Mouse (Mus musculus) spleen, adult 18-20 months (tissue): ENCODE data around the gene Cd300a.
"Not testable (repeated sequence)": the region's sequence is repeated elsewhere in the genome, so short reads cannot be mapped to it uniquely, and the experiment has no call there.

Source experiments
- DNase-seq, 2 experiments: peaks; one replicate each; pipeline ENCODE4 v3.0.0; 2022; ENCODE audit warnings: mixed read lengths in 2 of 2

The Cd300a gene

DNA sequence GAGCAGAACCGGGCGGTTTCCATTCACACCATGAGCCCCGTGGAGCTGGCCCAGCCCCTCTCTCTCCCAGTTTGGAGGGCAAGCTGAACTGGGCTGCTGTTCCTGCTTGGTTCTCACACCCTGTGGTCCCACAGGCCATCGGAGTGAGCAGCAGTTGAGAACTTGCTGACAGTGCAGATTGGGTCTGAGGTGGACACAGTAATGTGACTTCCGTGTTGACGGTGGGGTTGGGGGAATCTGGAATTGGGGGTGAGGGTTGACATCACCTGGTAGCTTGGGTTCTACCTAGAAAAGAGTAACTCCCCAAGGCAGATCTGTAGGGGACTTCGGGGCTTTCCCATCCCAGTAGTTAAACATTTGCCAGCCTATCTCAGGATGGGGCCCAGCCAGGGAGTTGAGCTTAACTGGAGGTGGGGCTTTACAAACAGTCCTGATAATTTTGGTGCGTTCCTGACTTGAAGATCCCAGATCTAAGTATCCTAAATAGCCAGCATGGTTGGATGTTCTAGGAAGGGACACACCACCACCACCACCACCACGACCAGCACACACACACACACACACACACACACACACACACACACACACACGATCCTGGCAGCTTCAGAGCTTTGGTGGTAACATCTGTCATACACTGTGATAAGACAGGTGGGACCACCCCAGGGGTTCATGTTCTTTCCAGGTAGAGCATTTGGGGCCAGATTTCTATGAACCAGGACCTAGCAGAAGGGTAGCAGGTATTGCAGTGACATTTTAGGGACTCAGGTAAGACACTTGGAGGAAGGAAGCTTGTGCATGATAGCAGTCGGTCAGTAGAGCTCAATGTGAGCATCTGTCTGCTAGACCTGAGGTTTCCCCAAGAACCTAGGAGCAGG lies 22.2 kb upstream of the Cd300a start:
- DNase-seq: no peak

DNA sequence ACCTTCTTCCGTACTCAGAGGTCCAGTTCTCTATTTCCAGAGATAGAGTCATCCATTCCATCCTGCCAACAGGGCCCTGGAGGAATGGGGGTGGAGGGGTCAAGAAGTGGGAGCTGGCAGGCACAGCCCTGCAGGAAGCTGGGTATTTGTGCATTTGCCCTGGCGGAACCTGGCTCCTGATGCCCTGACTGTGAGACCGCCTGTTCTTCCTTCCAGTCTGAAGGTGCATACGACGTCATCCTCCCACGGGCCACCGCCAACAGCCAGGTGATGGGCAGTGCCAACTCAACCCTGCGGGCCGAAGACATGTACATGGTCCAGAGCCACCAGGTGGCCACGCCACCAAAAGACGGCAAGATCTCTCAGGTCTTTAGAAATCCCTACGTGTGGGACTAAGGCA lies 21.6 kb upstream of the Cd300a start:
- no peak for DNase-seq

DNA sequence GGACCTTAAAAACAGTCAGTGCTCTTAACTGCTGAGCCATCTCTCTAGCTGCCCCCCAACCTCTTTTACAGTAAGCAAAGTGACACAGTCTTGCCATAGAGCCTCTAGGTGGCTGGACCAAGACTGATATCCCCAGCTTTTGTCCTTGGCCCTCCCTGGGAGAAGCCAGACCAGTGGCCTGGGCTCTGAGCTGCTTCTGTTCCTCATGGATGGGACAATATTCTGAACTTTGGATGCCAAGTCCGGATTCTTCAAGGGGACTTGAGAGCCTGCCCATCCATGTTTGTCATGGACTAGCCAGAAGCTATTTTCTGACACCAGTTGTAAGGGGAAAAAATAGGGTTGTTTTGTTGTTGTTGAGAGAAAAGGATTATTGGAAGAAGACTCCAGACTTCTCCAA lies 20.1 kb upstream of the Cd300a start:
- DNase-seq: no peak

DNA sequence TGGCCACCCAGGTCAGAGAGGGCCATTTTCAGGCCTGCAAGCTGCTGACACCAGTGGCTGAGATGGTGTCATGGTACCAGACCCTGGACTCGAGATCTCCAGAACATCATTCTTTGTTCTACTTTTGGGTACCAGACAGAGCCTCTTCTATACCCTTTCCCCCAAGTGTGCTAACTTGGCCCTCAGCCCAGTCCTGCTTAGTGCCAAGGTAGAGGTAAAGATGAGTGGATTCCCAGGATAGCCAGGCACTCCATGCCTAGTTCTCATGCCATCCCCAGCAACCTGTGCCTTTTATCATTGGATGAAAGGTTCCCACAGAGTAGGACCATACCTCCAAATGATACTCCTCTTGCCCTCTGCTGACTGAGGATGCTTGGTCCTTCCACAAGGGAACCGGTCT lies 18.3 kb upstream of the Cd300a start:
- DNase-seq: no peak

DNA sequence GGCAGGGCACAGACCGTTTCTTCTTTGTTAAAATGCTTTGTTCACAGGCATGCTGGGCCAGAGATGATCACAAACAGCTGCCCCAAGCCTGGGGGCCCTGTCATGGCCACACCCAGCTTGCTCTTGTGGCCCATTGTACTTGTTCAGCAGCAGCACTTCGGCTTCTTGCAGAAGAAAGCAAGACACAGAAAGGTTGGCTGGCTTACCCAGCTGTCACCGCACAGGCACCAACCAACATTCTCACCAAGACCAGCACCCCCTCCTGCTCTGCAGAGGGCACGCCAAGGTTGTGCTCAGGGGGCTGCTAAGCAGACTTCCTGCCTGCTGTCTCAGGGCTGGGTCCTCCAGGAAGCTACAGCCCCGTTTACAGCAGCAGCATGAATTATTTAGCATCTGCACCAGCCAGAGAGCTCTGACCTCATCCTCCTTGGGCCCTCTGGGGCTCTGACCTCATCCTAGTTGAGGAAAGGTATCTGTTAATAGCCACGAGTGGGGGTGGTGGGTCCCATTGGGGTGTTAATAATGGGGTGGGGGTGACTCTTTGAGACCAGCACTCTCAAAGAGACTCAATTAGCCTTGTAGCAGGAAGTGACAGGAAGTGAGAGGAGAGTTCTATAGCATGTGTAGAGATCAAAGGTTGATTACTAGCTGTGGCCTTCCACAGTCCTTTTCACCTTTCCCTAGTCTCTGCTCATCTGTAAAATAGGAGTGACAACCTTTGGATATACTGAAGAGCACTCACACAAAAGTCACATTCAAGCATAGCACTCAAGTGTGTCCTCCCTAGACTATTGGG lies 16.6 kb upstream of the Cd300a start:
- DNase-seq: no peak

DNA sequence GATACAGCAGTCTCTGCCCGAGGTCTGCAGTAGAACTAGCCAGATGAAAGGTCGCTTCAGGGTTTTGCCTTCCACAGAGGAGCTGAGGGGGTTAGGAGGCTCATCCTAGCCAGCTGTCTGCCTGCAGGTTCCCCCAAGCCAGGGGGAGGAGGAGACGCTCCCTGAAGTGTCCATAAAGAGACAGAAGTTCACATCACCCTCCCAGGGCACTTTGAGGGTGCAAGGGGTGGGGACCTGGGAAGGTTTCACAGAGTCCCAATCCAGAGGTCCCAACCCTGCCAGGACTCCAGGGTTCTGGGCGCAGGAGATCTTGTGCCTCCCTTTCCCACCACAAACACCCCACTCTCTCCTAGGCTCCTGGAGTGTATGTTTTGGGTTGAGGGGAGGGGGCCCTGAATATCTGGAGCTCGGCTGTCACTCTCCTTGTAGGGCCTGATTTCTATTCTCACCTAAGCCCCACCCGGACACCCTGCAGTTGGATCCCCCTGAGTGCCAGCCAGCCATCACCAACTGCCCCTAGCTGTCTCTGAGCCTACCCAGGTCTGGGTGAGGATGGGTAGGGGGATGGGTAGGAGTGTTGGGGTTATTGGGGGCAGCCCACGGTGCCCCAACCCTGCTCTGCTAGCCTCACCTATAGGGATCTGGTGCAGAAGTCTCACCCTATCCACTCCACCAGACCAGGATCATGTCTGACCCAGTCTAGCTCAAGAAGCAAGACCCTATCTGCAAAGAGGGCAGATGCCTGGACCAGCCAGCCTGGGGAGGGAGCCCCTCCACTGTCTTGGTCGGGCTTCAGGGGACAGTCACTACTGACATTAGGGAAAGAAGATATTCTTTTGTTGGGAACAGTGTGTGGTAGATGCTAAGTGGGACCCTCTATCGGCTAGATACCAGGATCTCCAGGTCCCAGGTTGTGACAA lies 15.4 kb upstream of the Cd300a start:
- DNase-seq: no peak

DNA sequence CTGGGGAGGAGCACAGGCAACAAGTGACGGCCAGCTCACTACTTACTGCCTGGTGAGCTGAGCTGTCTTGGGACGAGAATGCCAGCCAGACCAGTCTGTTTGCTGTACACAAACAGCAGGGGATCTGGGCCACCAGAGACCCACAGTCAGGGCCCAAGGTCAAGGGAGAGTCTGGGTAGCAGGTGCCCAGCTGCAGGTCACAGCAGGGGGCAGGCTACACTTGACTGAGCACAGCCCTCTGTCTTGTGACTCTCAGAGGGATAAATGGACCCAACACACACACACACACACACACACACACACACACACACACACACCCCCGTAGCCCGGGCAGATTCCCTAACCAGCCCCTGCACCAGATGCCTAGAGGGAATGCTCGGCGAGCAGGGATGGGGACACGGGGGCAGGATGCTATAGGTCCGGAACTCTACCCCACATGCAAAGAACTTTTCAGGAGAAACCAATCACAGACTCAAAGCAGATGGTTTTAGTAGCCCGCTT lies 14.5 kb upstream of the Cd300a start:
- DNase-seq: no peak

DNA sequence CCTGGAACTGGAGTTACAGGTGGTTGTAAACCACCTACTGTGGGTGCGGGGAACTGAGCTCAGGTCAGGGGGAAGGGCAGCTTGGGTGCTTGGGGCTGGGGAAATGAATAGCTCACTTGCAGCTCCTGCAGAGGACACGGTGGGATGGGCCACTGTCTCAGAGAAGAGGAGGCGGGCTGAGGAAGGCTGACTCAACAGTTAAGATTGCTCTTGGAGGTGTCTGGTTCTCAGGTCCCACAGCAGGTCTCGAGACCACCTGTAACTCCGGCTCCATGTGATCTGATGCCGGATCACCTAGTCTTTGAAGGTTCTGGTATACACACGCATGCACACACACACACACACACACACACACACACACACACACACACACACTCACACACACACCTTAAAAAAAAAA lies 13.7 kb upstream of the Cd300a start:
- DNase-seq: no peak

DNA sequence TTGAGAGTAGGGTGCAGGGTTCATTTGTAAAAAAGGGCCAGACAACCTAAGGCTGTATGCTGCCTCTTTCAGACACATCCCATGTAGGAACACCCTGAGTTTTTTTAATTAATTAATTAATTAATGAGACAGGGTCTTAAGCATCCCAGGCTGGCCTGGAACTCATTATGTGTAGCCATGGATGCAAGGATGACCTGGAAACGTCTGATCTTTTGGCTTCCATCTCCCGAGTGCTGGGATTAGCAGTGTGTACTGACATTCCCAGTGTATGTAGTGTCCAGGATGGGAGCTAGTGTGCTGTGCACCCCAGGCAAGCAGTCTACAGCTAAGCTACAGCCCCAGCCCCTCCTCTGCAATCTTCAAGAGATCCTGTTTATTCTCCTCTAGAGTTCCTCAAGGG lies 13.2 kb upstream of the Cd300a start:
- no peak for DNase-seq

DNA sequence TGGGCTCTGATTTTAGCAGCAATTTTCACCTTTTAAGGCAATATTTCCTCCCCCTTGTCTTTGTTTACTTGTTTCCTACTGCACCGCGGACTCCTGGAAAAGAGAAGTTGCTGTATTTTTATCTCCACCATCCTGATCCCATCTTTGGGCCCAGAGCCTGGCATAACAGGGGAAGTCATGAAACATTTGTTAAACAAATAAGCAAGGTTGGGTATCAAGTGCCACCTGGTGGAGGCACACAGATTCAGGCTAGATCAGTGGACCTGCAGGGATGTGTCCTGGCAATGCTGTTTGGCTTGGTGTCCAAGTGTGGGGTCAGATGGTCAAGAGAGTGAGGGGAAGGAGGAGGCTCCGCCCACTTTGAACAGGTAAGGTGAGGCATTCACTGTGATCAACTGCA lies 12.7 kb upstream of the Cd300a start:
- DNase-seq: peak in 1 of 2 experiments; percentile 48

DNA sequence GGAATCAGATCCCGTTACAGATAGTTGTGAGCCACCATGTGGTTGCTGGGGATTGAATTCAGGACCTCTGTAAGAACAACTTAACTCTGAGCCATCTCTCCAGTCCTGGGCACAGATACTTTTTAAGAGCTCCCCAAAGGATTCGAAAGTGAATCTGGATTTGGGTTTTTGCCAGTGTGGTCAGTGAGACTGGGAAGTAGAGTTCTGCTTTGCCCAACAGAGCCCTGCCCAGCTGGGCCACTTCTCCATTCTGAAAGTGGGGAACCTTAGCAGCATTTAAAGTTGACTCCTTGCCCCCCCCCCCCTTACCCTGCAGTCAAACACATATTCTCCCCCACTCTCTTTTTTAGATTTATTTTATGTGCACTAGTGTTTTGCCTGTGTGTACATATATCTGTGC lies 10.2 kb upstream of the Cd300a start:
- no peak for DNase-seq

DNA sequence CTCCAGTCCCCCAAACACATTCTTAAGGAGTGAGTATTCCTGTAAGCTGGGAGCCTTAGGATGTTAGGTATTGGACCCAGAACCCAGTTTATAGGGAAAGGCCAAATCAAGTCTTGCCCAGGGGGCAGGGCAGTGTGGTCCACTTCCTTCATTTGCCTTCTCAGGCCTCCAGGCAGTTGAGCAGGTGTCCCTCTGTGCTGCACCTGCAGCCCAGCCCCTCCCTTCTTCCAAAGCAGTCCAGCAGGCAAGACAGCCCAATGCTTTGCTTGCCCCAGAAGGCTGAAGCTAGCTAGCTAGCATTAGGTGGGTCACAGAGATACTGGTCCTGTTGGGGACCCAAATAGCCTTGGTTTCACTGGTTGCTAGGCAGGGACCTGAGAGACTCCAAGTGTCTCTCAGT lies 9.7 kb upstream of the Cd300a start:
- no peak for DNase-seq

DNA sequence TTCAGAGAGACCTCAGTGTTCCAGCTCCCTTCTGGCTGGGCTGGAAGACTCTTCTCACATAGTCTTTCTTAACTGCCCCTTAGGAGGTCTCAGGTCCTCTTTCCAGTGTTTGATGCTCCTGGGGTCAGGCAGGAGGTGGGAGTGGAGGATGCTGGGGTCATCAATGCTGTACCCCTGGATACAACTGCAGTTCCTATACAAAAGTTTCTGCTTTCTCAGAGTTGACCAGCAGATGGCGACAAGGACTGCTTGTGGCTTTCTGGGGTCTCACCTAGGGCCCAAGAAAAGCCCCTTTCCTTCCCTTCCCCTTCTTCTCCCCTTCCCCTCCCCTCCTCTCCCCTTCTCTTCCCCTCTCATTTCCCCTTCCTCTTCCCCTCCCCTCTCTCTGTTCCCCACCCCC lies 9.3 kb upstream of the Cd300a start:
- peak in 1 of 2 experiments; percentile 53 for DNase-seq

DNA sequence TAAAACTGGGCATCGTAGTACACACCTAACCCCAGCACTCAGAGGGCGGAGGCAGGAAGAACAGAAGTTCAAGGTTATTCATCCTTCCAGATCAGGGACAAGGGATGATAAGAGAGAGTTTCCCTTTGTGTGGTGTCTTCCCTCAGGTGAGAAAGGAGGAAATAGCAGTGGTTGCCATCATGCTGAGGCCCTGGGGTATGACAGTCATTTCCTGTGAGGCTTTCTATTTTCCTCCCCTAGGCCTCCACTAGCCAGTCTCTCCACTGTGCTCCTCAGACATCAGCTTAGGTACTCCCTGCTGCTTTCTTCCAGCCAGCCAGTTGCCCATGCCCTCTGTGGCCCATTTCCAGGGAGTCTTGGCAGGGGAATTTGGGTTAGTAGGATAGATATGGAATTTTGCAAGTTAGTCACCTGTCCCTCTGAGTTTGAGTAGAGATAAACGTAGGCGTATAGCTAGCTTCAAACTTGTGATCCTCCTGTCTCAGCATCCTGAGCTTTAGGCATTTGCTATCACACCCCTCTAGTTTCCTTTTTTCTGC lies 6.5 kb upstream of the Cd300a start:
- no peak for DNase-seq

DNA sequence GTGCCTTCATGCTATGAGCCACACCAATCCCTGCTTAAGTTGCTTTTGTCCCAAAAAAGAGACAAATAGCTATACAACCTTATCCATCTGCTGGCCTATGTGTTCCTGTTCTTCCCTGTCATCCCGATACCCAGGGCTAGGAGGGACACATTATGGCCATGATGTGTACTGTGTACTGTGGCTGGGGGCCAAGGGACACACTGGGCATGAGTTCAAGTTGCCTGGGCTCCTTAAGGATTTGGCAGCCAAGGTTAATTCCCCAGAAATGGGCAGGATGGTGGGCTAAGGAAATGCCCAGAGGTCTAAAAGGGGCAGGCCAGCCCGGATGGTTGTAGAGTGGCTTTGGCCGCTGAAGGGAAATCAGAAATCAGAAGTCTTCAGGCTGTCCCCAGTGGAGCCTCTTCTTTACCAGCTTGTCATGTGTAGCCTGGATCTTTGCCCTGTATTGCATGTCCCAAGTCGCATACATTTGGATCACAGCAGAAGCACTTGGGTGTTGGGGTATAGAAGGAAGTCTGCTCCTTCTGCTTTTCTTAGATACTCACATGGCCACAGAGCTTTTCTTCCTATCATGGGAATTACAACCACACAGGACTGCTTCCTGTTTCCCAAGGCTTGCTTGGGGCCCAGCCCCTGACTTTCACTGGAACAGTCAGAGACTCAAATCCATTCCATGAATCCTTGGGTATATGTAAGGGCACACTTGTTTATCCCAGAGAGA lies 5.3 kb upstream of the Cd300a start:
- DNase-seq: no peak

DNA sequence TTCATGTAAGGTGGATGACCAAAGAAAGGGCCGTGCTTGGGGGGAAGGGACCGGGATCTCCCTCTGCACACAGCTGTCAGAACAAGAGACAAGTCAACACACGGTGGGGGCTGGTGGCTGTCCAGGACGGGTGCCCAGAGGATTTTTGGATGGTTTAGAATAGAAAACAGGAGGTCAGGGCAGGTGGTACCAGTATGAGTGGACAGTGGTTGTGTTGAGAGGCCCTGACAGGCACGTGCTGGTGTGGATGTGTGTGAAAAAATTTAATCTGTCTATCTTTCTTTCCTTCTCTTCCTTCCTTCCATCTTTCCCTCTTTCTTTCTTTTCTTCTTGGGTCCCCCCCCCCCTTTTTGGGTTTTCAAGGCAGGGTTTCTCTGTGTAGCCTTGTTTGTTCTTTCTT lies 701 bp downstream of the Cd300a start:
- no peak for DNase-seq

DNA sequence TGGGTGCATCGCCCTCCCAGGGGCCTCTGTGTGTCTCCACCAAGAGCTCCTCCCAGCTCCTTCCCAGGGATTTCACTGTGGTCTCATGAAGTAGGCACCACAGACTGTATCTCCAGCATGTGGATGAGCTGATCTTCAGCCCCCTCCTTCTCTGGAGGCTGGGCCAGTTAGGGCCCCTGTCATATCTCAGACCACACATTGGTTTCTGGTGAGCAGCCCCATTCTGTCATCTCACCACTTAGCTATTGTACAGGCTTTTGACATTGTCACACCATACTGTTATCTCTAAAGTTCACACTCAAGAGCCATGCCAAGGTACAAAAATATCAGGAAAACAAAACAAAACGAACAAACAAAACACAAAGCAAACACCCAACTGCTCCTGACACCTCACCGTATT lies 6.2 kb downstream of the Cd300a start:
- DNase-seq: no peak

DNA sequence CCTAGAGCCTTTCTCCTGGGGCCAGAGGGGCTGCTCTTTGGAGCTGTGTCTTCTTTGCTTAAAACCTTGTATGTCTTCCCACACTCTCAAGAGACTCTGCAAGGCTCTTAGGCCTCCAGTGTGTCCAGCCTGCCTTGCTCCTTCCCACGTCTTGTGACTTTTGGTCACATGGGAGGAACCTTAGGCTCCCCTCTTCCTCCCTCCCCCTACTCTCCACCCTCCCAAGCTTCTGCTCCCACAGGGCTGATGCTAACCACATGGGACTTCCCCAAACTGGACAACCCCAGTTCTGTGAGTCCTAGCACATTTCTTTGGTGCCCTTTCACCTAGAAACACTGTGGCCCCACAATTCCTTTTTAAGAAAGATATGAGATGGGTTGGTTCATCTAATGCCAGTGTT lies 8.2 kb downstream of the Cd300a start:
- DNase-seq: peak in 1 of 2 experiments; percentile 24

DNA sequence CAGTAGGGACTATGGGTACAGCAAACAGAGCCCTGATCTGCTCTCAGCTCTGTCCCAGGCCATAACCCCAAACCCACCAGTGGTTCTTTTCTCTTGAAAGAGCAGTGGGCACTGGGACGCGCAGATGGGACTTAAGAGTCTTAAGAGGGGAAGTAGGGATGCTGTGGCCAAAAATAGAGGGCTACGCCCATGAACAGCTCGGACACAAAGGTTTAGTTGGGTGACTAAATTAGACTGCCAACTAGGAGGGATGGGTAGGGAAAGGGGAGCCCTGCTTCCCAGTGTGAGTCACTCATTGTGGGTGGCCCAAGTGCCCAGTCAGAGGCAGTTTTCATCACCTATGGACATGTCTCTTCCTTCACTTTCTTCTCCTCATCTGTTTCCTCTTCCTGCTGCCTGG lies 13.4 kb downstream of the Cd300a start:
- DNase-seq: no peak

DNA sequence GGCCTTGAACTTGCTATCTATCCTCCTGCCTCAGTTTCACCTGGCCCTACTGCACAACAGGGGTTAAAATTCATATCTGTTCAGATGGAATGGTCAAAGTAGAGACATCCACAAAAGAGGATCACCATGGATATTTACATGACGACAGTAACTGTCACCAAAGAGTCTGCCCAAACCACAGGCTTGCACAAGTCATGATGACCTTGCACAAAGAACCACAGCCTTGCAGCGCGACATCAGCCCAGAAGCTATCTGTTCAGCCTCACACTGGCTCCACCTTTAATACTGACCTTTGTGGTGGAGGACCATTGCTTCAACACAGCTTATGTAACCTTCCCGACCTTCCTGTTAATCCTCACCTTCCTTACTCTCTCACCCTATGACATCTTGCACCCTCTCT lies 17.7 kb downstream of the Cd300a start:
- no peak for DNase-seq

DNA sequence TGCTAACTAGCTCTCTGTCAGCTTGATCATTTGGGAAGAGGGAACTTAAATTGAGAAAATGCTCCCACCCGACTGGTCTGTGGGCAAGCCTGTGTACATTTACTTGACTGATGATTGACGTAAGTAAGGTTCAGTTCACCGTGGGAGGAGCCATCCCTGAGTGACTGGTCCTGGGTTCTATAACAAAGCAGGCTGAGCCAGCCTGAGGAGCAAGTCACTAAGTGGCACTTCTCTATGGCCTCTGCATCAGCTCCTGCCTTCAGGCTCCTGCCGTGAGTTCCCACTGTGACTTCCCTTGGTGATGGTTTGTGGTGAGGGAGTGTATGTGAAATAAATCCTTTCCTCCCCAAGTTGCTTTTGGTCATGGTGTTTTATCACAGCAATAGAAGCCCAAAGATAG lies 18.2 kb downstream of the Cd300a start:
- no peak for DNase-seq

DNA sequence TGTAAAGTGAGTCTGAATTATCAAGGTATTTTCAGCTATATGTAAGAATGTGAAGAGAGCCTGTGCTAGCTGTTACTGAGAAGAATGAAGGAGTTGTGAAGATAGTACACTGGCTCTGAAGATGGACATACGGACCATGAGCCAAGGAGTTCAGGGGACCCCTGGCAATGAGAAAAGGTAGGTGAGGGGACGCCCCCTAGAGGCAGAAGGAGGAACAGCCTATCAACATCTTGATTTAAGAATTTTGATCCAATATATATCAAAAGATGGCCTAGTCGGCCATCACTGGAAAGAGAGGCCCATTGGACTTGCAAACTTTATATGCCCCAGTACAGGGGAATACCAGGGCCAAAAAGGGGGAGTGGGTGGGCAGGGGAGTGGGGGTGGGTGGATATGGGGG lies 19.7 kb downstream of the Cd300a start:
- not testable (repeated sequence) for DNase-seq
